Mouse (Mus musculus): Measurements from ENCODE around the gene Etfbkmt. TPM values are rescaled to one million over a fixed set of nuclear protein-coding genes. Genes with fewer than 3 reads are reported as not detected.
"Not testable (repeated sequence)": the region's sequence is repeated elsewhere in the genome, so short reads cannot be mapped to it uniquely, and the experiment has no call there.

Etfbkmt gene
- polyA plus RNA-seq, 1 experiment from 2014 or later = 12.7 TPM

- H3K27me3 ChIP-seq = no peaks in the 10 kb centered on the region
- H3K4me3 ChIP-seq = no peak overlapping the region
- no peak for ATAC-seq (replicated peaks; ENCODE audit: insufficient number of reproducible peaks, insufficient read depth, low FRiP score, low read depth)
- no peak overlapping the region for H3K9ac ChIP-seq
- H3K4me1 ChIP-seq (replicated peaks) = 0 out of 2 replicates have a peak, but pooled peaks cover 4% of the 10 kb centered on the region
- WGBS = 88% methylated on average over 1 of the region's 1 CpGs
- H3K4me2 ChIP-seq = no peak overlapping the region
- H3K9me3 ChIP-seq (replicated peaks) = no peaks in the 10 kb centered on the region
- H3K36me3 ChIP-seq = no peaks in the 10 kb centered on the region
- H3K27ac ChIP-seq = no peak overlapping the region
Measured at GRCm38 (mm10) chr6:149103451-149103850, 36.2 kb upstream of the Etfbkmt start.

- H3K4me3 ChIP-seq = no peak overlapping the region
- H3K27me3 ChIP-seq = no peaks in the 10 kb centered on the region
- WGBS = 65% methylated on average over 3 of the region's 3 CpGs
- no peaks in the 10 kb centered on the region for H3K9me3 ChIP-seq (replicated peaks)
- no peak overlapping the region for H3K4me2 ChIP-seq
- H3K4me1 ChIP-seq (replicated peaks) = no peaks in the 10 kb centered on the region
- no peak overlapping the region for H3K27ac ChIP-seq
- H3K9ac ChIP-seq = no peak overlapping the region
- ATAC-seq (replicated peaks; ENCODE audit: insufficient number of reproducible peaks, insufficient read depth, low FRiP score, low read depth) = no peak
- H3K36me3 ChIP-seq = no peaks in the 10 kb centered on the region
Measured at GRCm38 (mm10) chr6:149107615-149108014, 32.0 kb upstream of the Etfbkmt start.

- Histone ChIP-seq H3K4me3 (no peak overlapping the region), H3K4me2 (no peak overlapping the region), H3K27ac (no peak overlapping the region), H3K27me3 (no peaks in the 10 kb centered on the region), H3K4me1 (replicated peaks) (no peaks in the 10 kb centered on the region), H3K9ac (no peak overlapping the region), H3K9me3 (replicated peaks) (no peaks in the 10 kb centered on the region), H3K36me3 (no peaks in the 10 kb centered on the region)
- no peak for ATAC-seq (replicated peaks; ENCODE audit: insufficient number of reproducible peaks, insufficient read depth, low FRiP score, low read depth)
- 58% methylated on average over 2 of the region's 2 CpGs for WGBS
Measured at GRCm38 (mm10) chr6:149108909-149109308, 30.7 kb upstream of the Etfbkmt start.

- Histone ChIP-seq H3K36me3 (no peaks in the 10 kb centered on the region), H3K27ac (no peak overlapping the region), H3K9ac (no peak overlapping the region), H3K4me1 (replicated peaks) (no peaks in the 10 kb centered on the region), H3K4me3 (no peak overlapping the region), H3K4me2 (no peak overlapping the region), H3K27me3 (no peaks in the 10 kb centered on the region), H3K9me3 (replicated peaks) (no peaks in the 10 kb centered on the region)
- ATAC-seq (replicated peaks; ENCODE audit: insufficient number of reproducible peaks, insufficient read depth, low FRiP score, low read depth) = no peak
Measured at GRCm38 (mm10) chr6:149116992-149117391, 22.7 kb upstream of the Etfbkmt start.

GRCm38 (mm10) chr6:149118935-149119334 lies 20.7 kb upstream of the Etfbkmt start:
- H3K27ac ChIP-seq = no peak overlapping the region
- H3K9me3 ChIP-seq (replicated peaks) = no peaks in the 10 kb centered on the region
- no peak overlapping the region for H3K4me3 ChIP-seq
- no peaks in the 10 kb centered on the region for H3K4me1 ChIP-seq (replicated peaks)
- H3K9ac ChIP-seq = no peak overlapping the region
- H3K27me3 ChIP-seq = no peaks in the 10 kb centered on the region
- 49% methylated on average over 2 of the region's 2 CpGs for WGBS
- H3K36me3 ChIP-seq = no peaks in the 10 kb centered on the region
- no peak overlapping the region for H3K4me2 ChIP-seq
- ATAC-seq (replicated peaks; ENCODE audit: insufficient number of reproducible peaks, insufficient read depth, low FRiP score, low read depth) = no peak

- H3K4me3 ChIP-seq = no peak overlapping the region
- H3K27me3 ChIP-seq = no peaks in the 10 kb centered on the region
- 34% methylated on average over 2 of the region's 2 CpGs for WGBS
- H3K4me1 ChIP-seq (replicated peaks) = no peaks in the 10 kb centered on the region
- H3K9ac ChIP-seq = no peak overlapping the region
- no peaks in the 10 kb centered on the region for H3K9me3 ChIP-seq (replicated peaks)
- H3K4me2 ChIP-seq = no peak overlapping the region
- peak; percentile 58; the same call in 1 of the 2 replicates for ATAC-seq (replicated peaks; ENCODE audit: insufficient number of reproducible peaks, insufficient read depth, low FRiP score, low read depth)
- no peaks in the 10 kb centered on the region for H3K36me3 ChIP-seq
- H3K27ac ChIP-seq = no peak overlapping the region
Measured at GRCm38 (mm10) chr6:149119853-149120252, 19.8 kb upstream of the Etfbkmt start.

- WGBS = 80% methylated on average over 3 of the region's 3 CpGs
- Histone ChIP-seq H3K36me3 (no peaks in the 10 kb centered on the region), H3K9ac (no peak overlapping the region), H3K27me3 (no peaks in the 10 kb centered on the region), H3K9me3 (replicated peaks) (no peaks in the 10 kb centered on the region), H3K4me1 (replicated peaks) (no peaks in the 10 kb centered on the region), H3K27ac (no peak overlapping the region), H3K4me3 (no peak overlapping the region), H3K4me2 (no peak overlapping the region)
- ATAC-seq (replicated peaks; ENCODE audit: insufficient number of reproducible peaks, insufficient read depth, low FRiP score, low read depth) = no peak
Measured at GRCm38 (mm10) chr6:149123042-149123441, 16.6 kb upstream of the Etfbkmt start.

- Histone ChIP-seq H3K9me3 (replicated peaks) (no peaks in the 10 kb centered on the region), H3K4me3 (no peak overlapping the region), H3K9ac (no peak overlapping the region), H3K4me2 (no peak overlapping the region), H3K27ac (no peak overlapping the region), H3K4me1 (replicated peaks) (no peaks in the 10 kb centered on the region), H3K27me3 (no peaks in the 10 kb centered on the region), H3K36me3 (no peaks in the 10 kb centered on the region)
- WGBS = 65% methylated on average over 4 of the region's 4 CpGs
- ATAC-seq (replicated peaks; ENCODE audit: insufficient number of reproducible peaks, insufficient read depth, low FRiP score, low read depth) = no peak
Measured at GRCm38 (mm10) chr6:149126675-149127074, 13.0 kb upstream of the Etfbkmt start.

- 83% methylated on average over 8 of the region's 8 CpGs for WGBS
- not testable (repeated sequence) for H3K4me2 ChIP-seq; H3K27me3 ChIP-seq; H3K9me3 ChIP-seq (replicated peaks); H3K36me3 ChIP-seq; H3K27ac ChIP-seq; H3K4me3 ChIP-seq; H3K9ac ChIP-seq; ATAC-seq (replicated peaks; ENCODE audit: insufficient number of reproducible peaks, insufficient read depth, low FRiP score, low read depth)
- H3K4me1 ChIP-seq (replicated peaks) = peaks cover 12% of the 10 kb centered on the region; the same call in 1 of the 2 replicates
Measured at GRCm38 (mm10) chr6:149129870-149130269, 9.8 kb upstream of the Etfbkmt start, which contains the start of gene Gm10203. Gene Gm10203, plus strand, starts transcription at chr6:149130170.

- 44% methylated on average over 3 of the region's 3 CpGs for WGBS
- Histone ChIP-seq H3K36me3 (no peaks in the 10 kb centered on the region), H3K27me3 (no peaks in the 10 kb centered on the region), H3K4me2 (no peak overlapping the region), H3K27ac (no peak overlapping the region), H3K4me1 (replicated peaks) (peaks cover 13% of the 10 kb centered on the region; the same call in 1 of the 2 replicates), H3K9me3 (replicated peaks) (no peaks in the 10 kb centered on the region), H3K9ac (no peak overlapping the region), H3K4me3 (no peak overlapping the region)
- no peak for ATAC-seq (replicated peaks; ENCODE audit: insufficient number of reproducible peaks, insufficient read depth, low FRiP score, low read depth)
Measured at GRCm38 (mm10) chr6:149131111-149131510, 8.5 kb upstream of the Etfbkmt start.

GRCm38 (mm10) chr6:149132311-149133077 lies 7.2 kb upstream of the Etfbkmt start:
- H3K36me3 ChIP-seq = no peaks in the 10 kb centered on the region
- peaks cover 13% of the 10 kb centered on the region; the same call in 1 of the 2 replicates for H3K4me1 ChIP-seq (replicated peaks)
- ATAC-seq (replicated peaks; ENCODE audit: insufficient number of reproducible peaks, insufficient read depth, low FRiP score, low read depth) = no peak
- H3K4me2 ChIP-seq = no peak overlapping the region
- no peaks in the 10 kb centered on the region for H3K9me3 ChIP-seq (replicated peaks)
- H3K27me3 ChIP-seq = no peaks in the 10 kb centered on the region
- no peak overlapping the region for H3K4me3 ChIP-seq
- WGBS = 28% methylated on average over 5 of the region's 5 CpGs
- H3K9ac ChIP-seq = no peak overlapping the region
- H3K27ac ChIP-seq = no peak overlapping the region

Data from heart, embryonic 15.5 days (tissue).